Mouse (Mus musculus) spleen, adult 10 weeks (tissue): ENCODE measurements around the gene F2r. TPM values are rescaled to one million over a fixed set of nuclear protein-coding genes. Genes with fewer than 3 reads are reported as not detected.

Source experiments
- polyA plus RNA-seq: library from polyadenylated mRNA; stranded (reverse); fragments of 350-450 nt; fragmentation: Illumina TruSeq; extraction: RNeasy Lipid Tissue Mini Kit (QIAGEN cat#74804); gene quantifications from one replicate; pipeline ENCODE4 v1.2.3, GENCODE M21; 2015; ENCODE audit warnings: low replicate concordance; ENCODE audit not compliant: insufficient read depth

Gene F2r
- polyA plus RNA-seq: 36.8 TPM

GRCm38 (mm10) chr13:95618309-95618712 is at the start of gene F2r:
F2r (minus strand) TSS chr13:95618487.

Other genes starting within 250 kb of the F2r start
- gene Aggf1, start 243.1 kb downstream of the F2r start, polyA plus RNA-seq: 40.7 TPM
- 0.14 TPM for gene Crhbp, start 173.6 kb downstream of the F2r start, polyA plus RNA-seq
- not detected for gene S100z, start 139.8 kb downstream of the F2r start, polyA plus RNA-seq
- gene F2rl1, start 93.3 kb downstream of the F2r start, polyA plus RNA-seq: 9.7 TPM
- gene F2rl2, start 78.4 kb upstream of the F2r start, polyA plus RNA-seq: 4.8 TPM